Mouse (Mus musculus) heart, adult 2 months (tissue): ENCODE data around the gene Tmem262. TPM values are rescaled to one million over a fixed set of nuclear protein-coding genes. Genes with fewer than 3 reads are reported as not detected.

ENCODE experiments used
- DNase-seq, 2 experiments: peaks; one replicate each; pipeline ENCODE4 v3.0.0; 2021
- H3K27ac ChIP-seq: fragments of 200-600 bp; 2 replicates; pipeline ENCODE4 v1.8.1; 2022
- H3K27me3 ChIP-seq: fragments of 200-500 bp; 2 replicates; pipeline ENCODE4 v1.6.1; 2012; ENCODE audit warnings: mild to moderate bottlenecking, low read length, inconsistent platforms, mixed read lengths; ENCODE audit not compliant: control insufficient read depth, insufficient read depth
- H3K36me3 ChIP-seq: fragments of 200-500 bp; 2 replicates; pipeline ENCODE4 v1.6.1; 2012; ENCODE audit warnings: low read length, inconsistent platforms; ENCODE audit not compliant: control insufficient read depth, insufficient read depth
- H3K4me1 ChIP-seq: fragments of 200-500 bp; 2 replicates; pipeline ENCODE4 v1.6.1; 2011; ENCODE audit warnings: low read length; ENCODE audit not compliant: control insufficient read depth, insufficient read depth
- H3K4me3 ChIP-seq: fragments of 200-600 bp; 2 replicates; pipeline ENCODE4 v1.8.1; 2022
- H3K79me2 ChIP-seq: fragments of 200-500 bp; replicated peaks from 2 replicates; pipeline ENCODE4 v1.6.1; 2012; ENCODE audit warnings: mild to moderate bottlenecking, inconsistent platforms, low read length, moderate library complexity, mixed read lengths; ENCODE audit not compliant: control insufficient read depth, insufficient read depth
- H3K9ac ChIP-seq: fragments of 200-500 bp; 2 replicates; pipeline ENCODE4 v1.6.1; 2012; ENCODE audit warnings: low read depth, mild to moderate bottlenecking, control low read depth, inconsistent platforms, low read length, mixed read lengths
- CTCF ChIP-seq: fragments of 200-600 bp; IDR thresholded peaks from 2 replicates; pipeline ENCODE4 v1.8.1; 2022; ENCODE audit warnings: antibody characterized with exemption, mild to moderate bottlenecking, moderate library complexity
- EP300 ChIP-seq: fragments of 200-500 bp; IDR thresholded peaks from 2 replicates; pipeline ENCODE4 v1.6.1; 2011; ENCODE audit warnings: low read depth, low read length, control low read depth; ENCODE audit not compliant: insufficient read depth
- POLR2A ChIP-seq: fragments of 200-500 bp; IDR thresholded peaks from 2 replicates; pipeline ENCODE4 v1.6.1; 2011; ENCODE audit warnings: mild to moderate bottlenecking, low read depth, low read length, control low read depth; ENCODE audit not compliant: insufficient read depth
- WGBS: fragments of 180-500 bp; shearing (Covaris S2); methylation state at CpG from one replicate; pipeline ENCODE4 v1.1.7; 2018; 5-methylcytosine and 5-hydroxymethylcytosine counted together
- intact Hi-C: fragments of 180-260 bp; cut with DNase I; formaldehyde crosslinking; loops from one replicate; pipeline ENCODE4 v1.15.1; 2025
- polyA plus RNA-seq: library from polyadenylated mRNA; depleted of rRNA; stranded (reverse); fragments of >200 nt; gene quantifications from 2 replicates; pipeline ENCODE4 v1.2.3, GENCODE M21; 2012
- total RNA-seq, 2 experiments: library from RNA; stranded (reverse); gene quantifications; 2 replicates each; pipeline ENCODE4 v1.2.3; 2021

The Tmem262 gene
- total and polyA plus RNA-seq, 3 experiments = not detected

DNA sequence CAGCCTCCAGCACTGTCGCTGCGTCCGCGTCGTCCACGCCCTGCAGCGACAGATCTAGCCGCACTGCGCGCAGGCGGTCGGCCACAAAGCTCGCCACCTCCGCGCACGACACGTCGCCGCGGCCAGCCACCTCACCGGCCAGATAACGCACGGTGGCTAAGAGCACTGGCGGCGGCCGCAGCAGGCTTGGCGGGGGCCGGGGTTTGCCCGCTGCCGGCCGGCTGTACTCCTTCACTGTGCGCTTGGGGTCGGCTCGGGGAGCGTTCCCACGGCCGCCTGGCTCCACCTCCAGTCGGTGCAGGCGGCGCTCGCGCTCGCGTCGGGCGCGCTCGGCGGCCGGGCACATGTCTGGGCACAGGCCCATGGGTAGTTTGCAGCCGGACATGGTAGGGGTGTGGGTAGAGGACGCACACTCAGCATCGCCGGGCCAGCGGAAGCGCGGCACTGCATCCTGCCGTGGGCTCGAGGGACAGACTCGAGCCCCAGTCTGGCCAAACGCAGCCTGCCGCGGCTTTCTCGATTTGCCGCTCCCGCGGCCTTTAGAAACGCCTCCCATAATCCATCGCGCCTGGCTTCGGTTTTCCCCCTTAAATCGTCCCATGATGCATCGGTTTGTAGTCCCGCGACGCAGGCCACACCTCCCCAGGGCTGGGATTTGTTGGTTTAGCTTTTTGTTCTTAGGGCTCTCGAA, 38.3 kb downstream of the Tmem262 start, which contains the start of gene Sac3d1:
TSS of gene Sac3d1 (minus strand) at position 665 of the 691 bp plus-strand sequence.
- Histone ChIP-seq H3K79me2 (no peaks in the 10 kb centered on the region), H3K36me3 (no peaks in the 10 kb centered on the region), H3K27me3 (no peaks in the 10 kb centered on the region), H3K27ac (peak within 1 kb of the TSS; percentile 90), H3K9ac (peak within 1 kb of the TSS; percentile 95), H3K4me1 (peaks cover 5% of the 10 kb centered on the region), H3K4me3 (peak within 1 kb of the TSS; percentile 67)
- TF ChIP-seq POLR2A (peak; percentile 69; the same call in 1 of the 2 replicates), CTCF (peak; percentile 32), EP300 (0 out of 2 replicates have a peak, but pooled peaks have one; percentile 40)
- DNase-seq = peak; percentile 89 to 92
- under 1% methylated on average over 77 of the region's 77 CpGs for WGBS
- intact Hi-C loops = loop anchor here (2.0 to 5.0 kb wide), 2 partner anchors 33 to 206 kb away; partner anchors contain the start of genes Cdca5, Dpf2 and Zfpl1

GRCm38 (mm10) chr19:6118677-6119185, 38.9 kb downstream of the Tmem262 start:
- Histone ChIP-seq H3K27me3 (no peaks in the 10 kb centered on the region), H3K4me3 (peak overlapping the region; percentile 67), H3K27ac (peak overlapping the region; percentile 90), H3K9ac (peak overlapping the region; percentile 69), H3K36me3 (no peaks in the 10 kb centered on the region), H3K4me1 (peaks cover 5% of the 10 kb centered on the region), H3K79me2 (no peaks in the 10 kb centered on the region)
- intact Hi-C loops = loop anchor here (2.0 to 5.0 kb wide), 2 partner anchors 34 to 206 kb away; partner anchors contain the start of genes Cdca5, Dpf2 and Zfpl1
- DNase-seq = no peak
- WGBS = under 1% methylated on average over 8 of the region's 8 CpGs
- TF ChIP-seq EP300 = no peak
- no peak for TF ChIP-seq CTCF
- no peak; the same call in 1 of the 2 replicates for TF ChIP-seq POLR2A

GRCm38 (mm10) chr19:6121761-6122160, 41.9 kb downstream of the Tmem262 start:
- intact Hi-C loops = loop anchor here (10.0 kb wide), 1 partner anchor 77 kb away; the partner anchor contains the start of gene Syvn1
- H3K27ac ChIP-seq = no peak overlapping the region
- no peaks in the 10 kb centered on the region for H3K36me3 ChIP-seq
- H3K79me2 ChIP-seq = no peaks in the 10 kb centered on the region
- no peak overlapping the region for H3K9ac ChIP-seq
- H3K4me3 ChIP-seq = no peak overlapping the region
- no peak for TF ChIP-seq CTCF
- no peak for TF ChIP-seq POLR2A
- no peak for TF ChIP-seq EP300
- no peak for DNase-seq
- WGBS = 63% methylated on average over 19 of the region's 19 CpGs
- no peaks in the 10 kb centered on the region for H3K27me3 ChIP-seq
- peaks cover 3% of the 10 kb centered on the region; the same call in 1 of the 2 replicates for H3K4me1 ChIP-seq

- intact Hi-C loops = loop anchor here (10.0 kb wide), 1 partner anchor 79 kb away; the partner anchor contains the start of gene Syvn1
- no peak for DNase-seq
- H3K4me3 ChIP-seq = no peak overlapping the region
- H3K27me3 ChIP-seq = no peaks in the 10 kb centered on the region
- H3K79me2 ChIP-seq = no peaks in the 10 kb centered on the region
- no peak overlapping the region for H3K9ac ChIP-seq
- no peaks in the 10 kb centered on the region for H3K36me3 ChIP-seq
- WGBS = 75% methylated on average over 8 of the region's 8 CpGs
- H3K4me1 ChIP-seq = peaks cover 3% of the 10 kb centered on the region; the same call in 1 of the 2 replicates
- no peak overlapping the region for H3K27ac ChIP-seq
- no peak for TF ChIP-seq POLR2A
- TF ChIP-seq CTCF = no peak
- TF ChIP-seq EP300 = no peak
Observed at GRCm38 (mm10) chr19:6123330-6123729, 43.5 kb downstream of the Tmem262 start.

- Histone ChIP-seq H3K27ac (no peak overlapping the region), H3K4me3 (no peak overlapping the region), H3K27me3 (no peaks in the 10 kb centered on the region), H3K79me2 (no peaks in the 10 kb centered on the region), H3K36me3 (no peaks in the 10 kb centered on the region), H3K9ac (no peak overlapping the region), H3K4me1 (peaks cover 1% of the 10 kb centered on the region; the same call in 1 of the 2 replicates)
- 44% methylated on average over 2 of the region's 2 CpGs for WGBS
- no peak for DNase-seq
- no peak for TF ChIP-seq CTCF
- no peak for TF ChIP-seq EP300
- TF ChIP-seq POLR2A = no peak
- intact Hi-C loops = loop anchor here (5.0 to 10.0 kb wide), 2 partner anchors 80 to 398 kb away; partner anchors contain the start of genes Ehbp1l1, Fam89b and Syvn1
Observed at GRCm38 (mm10) chr19:6124898-6125297, 45.1 kb downstream of the Tmem262 start.
